Mouse (Mus musculus) erythroblast, embryonic 14.5 days (primary cell): ENCODE measurements around the gene Cdk17. TPM values are rescaled to one million over a fixed set of nuclear protein-coding genes. Genes with fewer than 3 reads are reported as not detected.

ENCODE experiments used
- H3K27me3 ChIP-seq: 2 replicates; pipeline ENCODE4 v1.6.1; 2012; ENCODE audit warnings: inconsistent platforms; ENCODE audit not compliant: control insufficient read depth
- H3K36me3 ChIP-seq: 2 replicates; pipeline ENCODE4 v1.6.1; 2012; ENCODE audit warnings: mild to moderate bottlenecking, inconsistent platforms; ENCODE audit not compliant: control insufficient read depth
- H3K4me1 ChIP-seq: 2 replicates; pipeline ENCODE4 v1.6.1; 2012; ENCODE audit warnings: inconsistent platforms; ENCODE audit not compliant: control insufficient read depth
- H3K4me3 ChIP-seq: replicated peaks from 2 replicates; pipeline ENCODE3; 2012; ENCODE audit warnings: moderate library complexity, mild to moderate bottlenecking, inconsistent platforms
- H3K9me3 ChIP-seq: 2 replicates; pipeline ENCODE4 v1.6.1; 2012; ENCODE audit warnings: low read length, inconsistent platforms, mixed read lengths; ENCODE audit not compliant: control insufficient read depth
- GATA1 ChIP-seq: IDR thresholded peaks from 2 replicates; pipeline ENCODE4 v1.6.1; 2012; ENCODE audit warnings: low read length, inconsistent platforms, mixed read lengths
- TAL1 ChIP-seq: IDR thresholded peaks from 3 replicates; pipeline ENCODE4 v1.6.1; 2012; ENCODE audit warnings: low read length, inconsistent platforms, mixed read lengths
- polyA plus RNA-seq: library from polyadenylated mRNA; stranded (reverse); fragments of >175 nt; gene quantifications from 2 replicates; pipeline ENCODE4 v1.2.3, GENCODE M21; 2012

Gene Cdk17
- polyA plus RNA-seq, 1 experiment = 0.41 TPM

DNA sequence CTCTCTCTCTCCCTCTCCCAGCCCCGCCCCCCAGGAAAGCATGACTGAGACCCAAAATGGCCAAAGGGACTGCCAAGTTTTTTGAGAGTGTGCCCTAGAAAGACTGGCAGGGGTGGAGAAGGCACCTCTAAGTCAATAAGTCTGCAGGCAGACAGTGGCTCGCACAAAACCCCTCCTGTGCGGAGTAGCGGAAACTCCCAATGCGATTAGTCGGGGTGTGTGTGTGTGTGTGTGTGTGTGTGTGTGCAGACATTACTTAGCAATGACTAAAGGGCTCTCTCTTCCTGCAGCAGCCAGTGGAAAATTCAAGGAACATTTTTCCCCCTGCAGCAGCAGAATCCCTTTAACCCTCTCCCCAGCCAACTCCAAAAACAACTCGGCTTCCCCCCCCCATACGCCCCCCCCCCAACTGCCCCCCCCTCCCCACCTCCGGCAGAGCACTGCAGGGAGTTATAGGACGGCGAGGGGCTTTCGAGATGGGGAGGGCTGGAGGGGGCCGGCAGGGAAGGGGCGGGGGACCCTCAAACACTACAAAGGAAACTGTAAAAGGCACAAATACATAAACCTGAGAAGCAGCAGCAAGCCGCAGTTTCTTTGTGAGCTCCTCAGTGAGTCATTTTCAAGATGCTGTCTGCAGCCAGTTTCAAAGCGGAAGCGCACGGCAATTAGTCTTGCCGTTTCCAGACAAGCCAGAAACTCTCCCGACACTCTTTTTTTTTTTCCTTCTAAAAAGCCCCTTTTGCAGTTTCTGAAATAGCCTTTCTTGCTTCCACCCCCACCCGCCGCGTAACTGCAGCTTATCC is 148.7 kb downstream of the Cdk17 start:
- Histone ChIP-seq H3K4me1 (peaks cover 2% of the 10 kb centered on the region), H3K27me3 (peaks cover 57% of the 10 kb centered on the region), H3K36me3 (no peaks in the 10 kb centered on the region), H3K9me3 (no peaks in the 10 kb centered on the region; the same call in 1 of the 2 replicates), H3K4me3 (peak overlapping the region; percentile 47)
- TF ChIP-seq TAL1 = no peak
- no peak for TF ChIP-seq GATA1

DNA sequence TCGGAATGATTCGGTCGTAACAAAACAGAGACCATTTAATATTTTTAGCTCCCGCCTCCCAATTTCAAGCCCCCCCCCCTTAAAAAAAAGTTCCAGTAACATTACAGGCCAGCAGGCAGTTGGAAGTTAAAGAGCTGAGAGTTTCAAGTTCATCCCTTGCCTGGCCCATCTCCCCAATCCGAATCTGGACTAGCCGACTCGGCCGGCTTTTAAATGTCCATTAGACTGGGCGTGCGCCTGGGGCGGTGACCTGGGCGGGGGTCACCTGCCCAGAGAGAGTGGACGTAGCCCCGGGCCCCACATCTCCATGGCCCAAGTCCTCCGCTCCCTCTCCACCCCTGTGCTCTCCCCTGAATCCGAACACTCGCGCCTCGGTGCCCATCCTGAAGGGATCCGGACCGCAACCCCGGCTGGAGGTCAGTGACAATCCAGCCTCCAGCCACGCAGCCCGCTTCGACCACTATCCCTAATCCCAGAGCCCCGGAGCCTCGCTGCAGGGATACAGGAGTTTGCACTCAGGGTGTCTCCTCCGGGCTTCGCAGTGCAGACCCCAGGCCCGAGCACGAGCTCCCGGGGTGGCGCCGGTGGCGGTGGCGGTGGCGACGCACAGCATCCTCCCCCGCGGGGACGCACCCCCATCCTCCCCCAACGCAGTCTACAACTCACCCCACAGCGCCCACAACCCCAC is 149.4 kb downstream of the Cdk17 start:
- TF ChIP-seq GATA1 (no peak), TAL1 (no peak)
- no peaks in the 10 kb centered on the region; the same call in 1 of the 2 replicates for H3K9me3 ChIP-seq
- peaks cover 61% of the 10 kb centered on the region for H3K27me3 ChIP-seq

DNA sequence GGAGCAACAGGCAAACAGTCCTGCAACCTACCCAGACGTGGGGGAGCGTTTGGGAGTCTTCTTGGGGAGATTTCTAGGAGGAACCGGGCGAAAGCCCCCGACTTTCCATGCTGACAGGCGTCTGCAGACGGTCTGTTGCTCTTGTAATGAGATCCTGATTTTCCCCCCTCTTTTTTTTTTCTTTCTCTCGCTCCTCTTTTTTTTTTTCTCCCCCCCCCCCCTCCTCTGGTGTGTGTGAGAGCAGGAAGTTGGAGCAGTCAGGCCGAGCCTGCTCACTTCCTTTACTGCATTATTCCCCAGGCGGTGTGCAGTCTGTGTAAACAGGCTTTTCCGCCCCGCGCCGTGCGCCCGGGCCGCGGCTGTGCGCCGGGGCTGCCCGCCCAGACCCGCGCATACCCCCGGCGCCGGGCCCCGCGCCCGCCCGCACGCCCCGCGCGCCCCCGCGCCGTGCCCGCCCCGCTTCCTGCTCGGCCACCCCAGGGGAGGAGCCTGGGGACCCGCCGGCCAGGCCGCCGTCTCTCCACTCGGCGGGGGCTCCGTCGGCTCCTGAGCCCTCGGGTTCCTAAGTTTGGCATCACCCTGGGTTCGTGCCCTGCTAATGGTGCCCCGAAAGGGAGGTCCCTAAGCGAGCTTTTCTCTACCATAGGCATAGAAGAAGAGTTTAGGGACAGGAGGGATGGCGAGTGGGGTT is 150.2 kb downstream of the Cdk17 start, which contains the start of gene Elk3:
Gene Elk3 (minus strand): TSS at position 415 of the 691 bp plus-strand sequence.
- peaks cover 61% of the 10 kb centered on the region for H3K27me3 ChIP-seq
- no peak for TF ChIP-seq TAL1
- TF ChIP-seq GATA1 = no peak
- peak within 1 kb of the TSS; percentile 47 for H3K4me3 ChIP-seq

More for the DNA sequence above, 149.4 kb downstream of the Cdk17 start:
- H3K4me1 ChIP-seq = peaks cover 2% of the 10 kb centered on the region
- peak overlapping the region; percentile 47 for H3K4me3 ChIP-seq
- no peaks in the 10 kb centered on the region for H3K36me3 ChIP-seq

DNA sequence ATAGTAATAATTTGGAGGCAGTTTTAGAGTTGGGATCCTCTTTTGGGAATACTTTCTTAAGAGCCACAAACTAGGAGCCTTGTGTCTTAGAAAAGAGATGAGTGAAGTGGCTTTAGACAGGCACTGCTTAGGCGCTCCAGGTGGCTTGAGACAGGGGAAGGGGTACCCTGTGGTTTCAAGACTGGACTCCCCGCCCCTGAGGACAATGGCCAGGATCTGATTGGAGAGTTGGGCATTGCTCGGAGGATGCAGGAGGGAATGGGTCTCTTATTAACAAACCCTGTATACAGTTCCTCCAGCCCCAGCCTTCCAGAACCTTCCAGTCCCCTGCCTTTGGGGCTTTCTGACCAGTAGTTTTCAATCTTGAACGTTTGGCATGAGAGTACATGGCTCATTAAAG is 150.9 kb downstream of the Cdk17 start:
- peaks cover 61% of the 10 kb centered on the region for H3K27me3 ChIP-seq

More for the DNA sequence above, 150.2 kb downstream of the Cdk17 start, which contains the start of gene Elk3:
- H3K4me1 ChIP-seq = peaks cover 2% of the 10 kb centered on the region
- no peaks in the 10 kb centered on the region for H3K36me3 ChIP-seq
- no peaks in the 10 kb centered on the region; the same call in 1 of the 2 replicates for H3K9me3 ChIP-seq

More for the DNA sequence above, 150.9 kb downstream of the Cdk17 start:
- Histone ChIP-seq H3K9me3 (no peaks in the 10 kb centered on the region; the same call in 1 of the 2 replicates), H3K4me3 (no peak overlapping the region), H3K4me1 (peaks cover 2% of the 10 kb centered on the region), H3K36me3 (no peaks in the 10 kb centered on the region)
- no peak for TF ChIP-seq GATA1

Other genes starting within 250 kb of the Cdk17 start
- 0.09 and 0.16 TPM in 2 replicates for gene Cfap54, start 79.3 kb upstream of the Cdk17 start, polyA plus RNA-seq
- gene Elk3, start 150.3 kb downstream of the Cdk17 start, polyA plus RNA-seq = 0.10 TPM in 1 of 2 replicates, not detected in the other